Mouse (Mus musculus) testis, adult 2 months (tissue): Measurements from ENCODE around the gene Ip6k1.

Source experiments
- CTCF ChIP-seq: fragments of 200-500 bp; IDR thresholded peaks from 2 replicates; pipeline ENCODE4 v1.5.1; 2012; ENCODE audit warnings: low read depth, mild to moderate bottlenecking, inconsistent platforms, low read length, moderate library complexity; ENCODE audit not compliant: control insufficient read depth, insufficient read depth, insufficient replicate concordance
- POLR2A ChIP-seq: fragments of 200-500 bp; IDR thresholded peaks from 2 replicates; pipeline ENCODE4 v1.6.1; 2012; ENCODE audit warnings: low read depth, mild to moderate bottlenecking, inconsistent platforms, low read length, moderate library complexity; ENCODE audit not compliant: control insufficient read depth

GRCm38 (mm10) chr9:108057262-108057562, 54.9 kb downstream of the Ip6k1 start:
- TF ChIP-seq POLR2A (no peak), CTCF (no peak)
